ENCODE assay signal across 13 mouse cellular contexts in genomic region chr15:88408461-88409379, GRCm38 (mm10).
A peak's percentile ranks its signal among the peaks of the same experiment; 100 is the strongest.
DNase-seq lines count a peak whose midpoint lies in the region; ATAC-seq and TF ChIP-seq lines count a peak whose summit lies in the region.
"Had no signal": no experiment of that assay in that cellular context is flagged by ENCODE, and none has a peak within 500 bp of the region (broad histone marks: within the 10 kb centered on the region; RNA-seq: fewer than 3 reads in every experiment).

No protein-coding gene starts in this region.

- no peak overlapping the region for H3K4me2 ChIP-seq in forebrain, embryonic 12.5 days
- H3K4me2 ChIP-seq in forebrain, embryonic 11.5 days (ENCODE audit: low read depth, low read length, severe bottlenecking), result no peak overlapping the region
- no peak overlapping the region for H3K4me2 ChIP-seq in midbrain, postnatal 0 days (ENCODE audit: low read depth, low read length, poor library complexity, severe bottlenecking)
- H3K4me2 ChIP-seq: liver, embryonic 15.5 days had no signal

- H3K27ac ChIP-seq in forebrain, embryonic 12.5 days, result peak overlapping the region; percentile 61; the same call in 1 of the 2 replicates
- H3K27ac ChIP-seq in forebrain, embryonic 11.5 days (ENCODE audit: low read depth, low read length), result no peak overlapping the region
- H3K27ac ChIP-seq in layer of hippocampus, adult 2 months, result peak overlapping the region; percentile 87
- H3K27ac ChIP-seq in midbrain, postnatal 0 days (ENCODE audit: low read depth, low read length), result peak overlapping the region; percentile 51; the same call in 1 of the 2 replicates
- H3K27ac ChIP-seq: liver, embryonic 15.5 days had no signal

- no peaks in the 10 kb centered on the region; the same call in 1 of the 2 replicates for H3K27me3 ChIP-seq in forebrain, embryonic 12.5 days
- H3K27me3 ChIP-seq in forebrain, embryonic 11.5 days (ENCODE audit: control insufficient read depth, insufficient read depth, low read length), result no peaks in the 10 kb centered on the region
- no peaks in the 10 kb centered on the region for H3K27me3 ChIP-seq in midbrain, postnatal 0 days (ENCODE audit: insufficient read depth, low read length)
- H3K27me3 ChIP-seq: liver, embryonic 15.5 days had no signal

- no peaks in the 10 kb centered on the region for H3K36me3 ChIP-seq in forebrain, embryonic 12.5 days (replicated peaks)
- no peaks in the 10 kb centered on the region for H3K36me3 ChIP-seq in forebrain, embryonic 11.5 days (ENCODE audit: control insufficient read depth, insufficient read depth, low read length)
- no peaks in the 10 kb centered on the region for H3K36me3 ChIP-seq in midbrain, postnatal 0 days (ENCODE audit: insufficient read depth, low read length)
- H3K36me3 ChIP-seq: liver, embryonic 15.5 days had no signal

- H3K9me3 ChIP-seq in forebrain, embryonic 12.5 days, result 0 out of 2 replicates have a peak, but pooled peaks cover 10% of the 10 kb centered on the region
- H3K9me3 ChIP-seq in forebrain, embryonic 11.5 days (ENCODE audit: control insufficient read depth, low read length), result no peaks in the 10 kb centered on the region
- H3K9me3 ChIP-seq in midbrain, postnatal 0 days (ENCODE audit: low read length), result peaks cover 6% of the 10 kb centered on the region; the same call in 1 of the 2 replicates

- WGBS in forebrain, embryonic 12.5 days, result 62% methylated on average over 20 of the region's 20 CpGs
- 82% methylated on average over 20 of the region's 20 CpGs for WGBS in forebrain, embryonic 11.5 days
- 70% methylated on average over 20 of the region's 20 CpGs for WGBS in midbrain, postnatal 0 days

- no peak for TF ChIP-seq CTCF in layer of hippocampus, adult 2 months (conservative IDR thresholded peaks at IDR 0.05)
- no peak for TF ChIP-seq CTCF in midbrain, postnatal 0 days (IDR thresholded peaks at IDR 0.05)

- no peak for DNase-seq in forebrain, embryonic 11.5 days (ENCODE audit: low spot score)
- DNase-seq in cerebellum, adult 9-11 months, result peak; percentile 6
- DNase-seq in layer of hippocampus, adult 2 months (ENCODE audit: low spot score in 2 of 2), result peak; percentile 44 to 48
- DNase-seq in midbrain, postnatal 0 days (ENCODE audit: low spot score), result peak; percentile 72
- no peak for DNase-seq in gastrocnemius, adult 18-20 months (ENCODE audit: low spot score)
- DNase-seq in adrenal gland, postnatal 25 days, result no peak
- DNase-seq in adrenal gland, adult 18-20 months (ENCODE audit: low spot score in 2 of 2), result no peak
- DNase-seq: gastrocnemius, postnatal 36 days; heart, postnatal 4 days; kidney, postnatal 36 days had no signal

- H3K9ac ChIP-seq in forebrain, embryonic 12.5 days, result no peak overlapping the region
- no peak overlapping the region for H3K9ac ChIP-seq in forebrain, embryonic 11.5 days (ENCODE audit: low read length)
- H3K9ac ChIP-seq in midbrain, postnatal 0 days (replicated peaks; ENCODE audit: low read length, poor library complexity, severe bottlenecking), result no peak overlapping the region
- H3K9ac ChIP-seq: liver, embryonic 15.5 days had no signal

- no peak overlapping the region for H3K4me3 ChIP-seq in forebrain, embryonic 12.5 days (replicated peaks)
- no peak overlapping the region for H3K4me3 ChIP-seq in forebrain, embryonic 11.5 days (ENCODE audit: low read depth, low read length)
- peak overlapping the region; percentile 29 for H3K4me3 ChIP-seq in layer of hippocampus, adult 2 months
- no peak overlapping the region for H3K4me3 ChIP-seq in midbrain, postnatal 0 days (ENCODE audit: low read depth, low read length)
- H3K4me3 ChIP-seq: liver, embryonic 15.5 days had no signal

- H3K4me1 ChIP-seq in forebrain, embryonic 12.5 days, result peaks cover 4% of the 10 kb centered on the region; the same call in 1 of the 2 replicates
- 0 out of 2 replicates have a peak, but pooled peaks cover 1% of the 10 kb centered on the region for H3K4me1 ChIP-seq in forebrain, embryonic 11.5 days (replicated peaks; ENCODE audit: control insufficient read depth, insufficient read depth, low read length)
- H3K4me1 ChIP-seq in midbrain, postnatal 0 days (ENCODE audit: insufficient read depth, low read length), result no peaks in the 10 kb centered on the region
- H3K4me1 ChIP-seq: liver, embryonic 15.5 days had no signal

- ATAC-seq in forebrain, embryonic 12.5 days (ENCODE audit: low FRiP score), result no peak
- ATAC-seq in forebrain, embryonic 11.5 days (replicated peaks; ENCODE audit: low FRiP score), result no peak
- ATAC-seq in midbrain, postnatal 0 days (ENCODE audit: low FRiP score), result no peak
- ATAC-seq: Patski had no signal

Comparison
In these comparisons a context has a peak if more than half of its experiments do, and no peak if none do; other contexts are left out.
1. DNase-seq: peak in cerebellum, adult 9-11 months (single experiment), layer of hippocampus, adult 2 months (2 of 2) and midbrain, postnatal 0 days (single experiment); none in forebrain, embryonic 11.5 days (single experiment), gastrocnemius, adult 18-20 months (single experiment), adrenal gland, postnatal 25 days (single experiment) and adrenal gland, adult 18-20 months (0 of 2).